Mouse (Mus musculus) small intestine, adult 2 months (tissue): ENCODE data around the gene 1700020L24Rik. TPM values are rescaled to one million over a fixed set of nuclear protein-coding genes. Genes with fewer than 3 reads are reported as not detected.

Experiments
- H3K27ac ChIP-seq: fragments of 200-500 bp; 2 replicates; pipeline ENCODE4 v1.5.1; 2012; ENCODE audit warnings: low read depth, low read length, control low read depth, inconsistent platforms; ENCODE audit not compliant: insufficient read depth
- H3K27me3 ChIP-seq: fragments of 200-500 bp; 2 replicates; pipeline ENCODE4 v1.6.1; 2012; ENCODE audit warnings: mild to moderate bottlenecking, moderate library complexity, low read length, inconsistent platforms; ENCODE audit not compliant: control insufficient read depth, insufficient read depth
- H3K36me3 ChIP-seq: fragments of 200-500 bp; 2 replicates; pipeline ENCODE4 v1.6.1; 2012; ENCODE audit warnings: mild to moderate bottlenecking, low read length, control low read depth, inconsistent platforms; ENCODE audit not compliant: control insufficient read depth, insufficient read depth
- H3K4me1 ChIP-seq: fragments of 200-500 bp; 2 replicates; pipeline ENCODE4 v1.6.1; 2012; ENCODE audit warnings: low read length, inconsistent platforms, mixed read lengths; ENCODE audit not compliant: control insufficient read depth, insufficient read depth, insufficient read length
- H3K4me3 ChIP-seq: fragments of 200-500 bp; 2 replicates; pipeline ENCODE4 v1.5.1; 2012; ENCODE audit warnings: low read depth, mild to moderate bottlenecking, control low read depth, inconsistent platforms, low read length, moderate library complexity
- CTCF ChIP-seq: fragments of 200-500 bp; IDR thresholded peaks from 2 replicates; pipeline ENCODE4 v1.5.1; 2012; ENCODE audit warnings: low read depth, mild to moderate bottlenecking, control low read depth, inconsistent platforms, low read length, moderate library complexity, mixed read lengths; ENCODE audit not compliant: insufficient replicate concordance, insufficient read length; ENCODE audit errors: extremely low read depth
- POLR2A ChIP-seq: fragments of 200-500 bp; IDR thresholded peaks from 2 replicates; pipeline ENCODE4 v1.6.1; 2012; ENCODE audit warnings: low read depth, mild to moderate bottlenecking, control low read depth, inconsistent platforms, low read length, moderate library complexity
- whole genome bisulfite sequencing: fragments of 180-500 bp; shearing (Covaris S2); methylation state at CpG from one replicate; pipeline ENCODE4 v1.1.7; 2018; 5-methylcytosine and 5-hydroxymethylcytosine counted together
- polyA plus RNA-seq: library from polyadenylated mRNA; depleted of rRNA; stranded (reverse); fragments of >200 nt; gene quantifications from 2 replicates; pipeline ENCODE4 v1.2.3, GENCODE M21; 2012

The 1700020L24Rik gene
- polyA plus RNA-seq, 1 experiment, result 1.4 TPM

- H3K36me3 ChIP-seq, result no peaks in the 10 kb centered on the region
- WGBS, result 3% methylated on average over 9 of the region's 9 CpGs
- peaks cover 3% of the 10 kb centered on the region; the same call in 1 of the 2 replicates for H3K27me3 ChIP-seq
- H3K4me1 ChIP-seq, result peaks cover 3% of the 10 kb centered on the region; the same call in 1 of the 2 replicates
- H3K4me3 ChIP-seq, result no peak overlapping the region
- TF ChIP-seq CTCF (no peak), POLR2A (no peak)
- no peak overlapping the region for H3K27ac ChIP-seq
These were observed 16.2 kb upstream of the 1700020L24Rik start for GRCm38 (mm10) chr11:83421305-83421704.

DNA sequence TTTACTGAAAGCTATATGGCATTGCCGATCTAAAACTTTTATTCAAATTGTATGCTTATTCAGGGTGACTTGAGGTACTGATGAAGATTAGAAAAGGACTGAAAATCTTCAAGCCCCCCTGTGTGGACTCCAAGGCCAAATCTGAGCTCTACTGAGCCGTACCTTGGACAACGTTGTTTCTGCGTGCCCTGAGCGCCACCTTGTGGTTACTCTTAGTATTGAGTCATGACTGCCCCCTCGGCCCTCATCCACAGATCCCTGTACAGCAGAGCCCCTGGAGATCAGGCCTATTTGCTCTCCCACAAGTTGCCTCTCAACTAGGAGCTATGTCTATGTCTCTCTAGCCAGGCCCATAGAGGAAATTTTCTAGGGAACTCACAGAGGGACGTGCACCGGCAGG, 12.8 kb upstream of the 1700020L24Rik start:
- 10% methylated on average over 8 of the region's 8 CpGs for WGBS
- no peaks in the 10 kb centered on the region for H3K36me3 ChIP-seq
- no peak overlapping the region for H3K27ac ChIP-seq
- TF ChIP-seq POLR2A (no peak), CTCF (peak; percentile 80; the same call in 1 of the 2 replicates)
- H3K4me3 ChIP-seq, result no peak overlapping the region
- peaks cover 3% of the 10 kb centered on the region; the same call in 1 of the 2 replicates for H3K4me1 ChIP-seq
- H3K27me3 ChIP-seq, result peaks cover 10% of the 10 kb centered on the region; the same call in 1 of the 2 replicates

DNA sequence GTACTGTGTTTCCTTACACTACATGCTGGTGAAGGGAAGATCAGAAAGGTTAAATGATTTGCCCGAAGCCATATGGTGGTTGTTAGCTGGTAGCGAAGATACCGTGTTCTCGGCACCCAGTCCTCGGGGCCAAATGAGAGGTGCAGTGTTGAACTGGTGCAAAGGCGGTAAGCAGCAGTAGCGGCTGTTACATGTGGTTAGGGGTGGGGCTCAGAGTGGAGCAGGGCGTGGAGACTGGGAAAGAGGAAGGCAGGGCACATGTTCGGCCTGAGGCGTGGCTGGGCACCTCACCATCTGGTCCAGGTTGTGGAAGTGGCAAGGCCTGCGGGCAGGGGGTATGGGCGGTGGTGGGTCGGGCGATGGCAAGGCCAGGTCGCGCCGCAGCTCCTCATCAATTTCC, 10.5 kb upstream of the 1700020L24Rik start:
- WGBS, result 13% methylated on average over 17 of the region's 17 CpGs
- Histone ChIP-seq H3K36me3 (no peaks in the 10 kb centered on the region), H3K4me3 (peak overlapping the region; percentile 3; the same call in 1 of the 2 replicates), H3K27me3 (peaks cover 17% of the 10 kb centered on the region), H3K27ac (no peak overlapping the region), H3K4me1 (peaks cover 3% of the 10 kb centered on the region; the same call in 1 of the 2 replicates)
- TF ChIP-seq CTCF (no peak), POLR2A (no peak)

- Histone ChIP-seq H3K27ac (no peak within 1 kb of the TSS), H3K4me1 (peaks cover 3% of the 10 kb centered on the region; the same call in 1 of the 2 replicates), H3K27me3 (peaks cover 17% of the 10 kb centered on the region), H3K4me3 (peak within 1 kb of the TSS; percentile 10; the same call in 1 of the 2 replicates), H3K36me3 (no peaks in the 10 kb centered on the region)
- no peak for TF ChIP-seq CTCF
- no peak for TF ChIP-seq POLR2A
- WGBS, result 69% methylated on average over 5 of the region's 5 CpGs
These were observed 8.1 kb upstream of the 1700020L24Rik start, which contains the start of gene Gas2l2 for GRCm38 (mm10) chr11:83429355-83429754. Gene Gas2l2 (minus strand): TSS chr11:83429455.

- Histone ChIP-seq H3K27me3 (peaks cover 14% of the 10 kb centered on the region), H3K27ac (no peak overlapping the region), H3K4me1 (no peaks in the 10 kb centered on the region), H3K36me3 (no peaks in the 10 kb centered on the region), H3K4me3 (no peak overlapping the region)
- 67% methylated on average over 2 of the region's 2 CpGs for WGBS
- TF ChIP-seq CTCF, result no peak
- TF ChIP-seq POLR2A, result no peak
These were observed 4.9 kb upstream of the 1700020L24Rik start for GRCm38 (mm10) chr11:83432533-83432932.

DNA sequence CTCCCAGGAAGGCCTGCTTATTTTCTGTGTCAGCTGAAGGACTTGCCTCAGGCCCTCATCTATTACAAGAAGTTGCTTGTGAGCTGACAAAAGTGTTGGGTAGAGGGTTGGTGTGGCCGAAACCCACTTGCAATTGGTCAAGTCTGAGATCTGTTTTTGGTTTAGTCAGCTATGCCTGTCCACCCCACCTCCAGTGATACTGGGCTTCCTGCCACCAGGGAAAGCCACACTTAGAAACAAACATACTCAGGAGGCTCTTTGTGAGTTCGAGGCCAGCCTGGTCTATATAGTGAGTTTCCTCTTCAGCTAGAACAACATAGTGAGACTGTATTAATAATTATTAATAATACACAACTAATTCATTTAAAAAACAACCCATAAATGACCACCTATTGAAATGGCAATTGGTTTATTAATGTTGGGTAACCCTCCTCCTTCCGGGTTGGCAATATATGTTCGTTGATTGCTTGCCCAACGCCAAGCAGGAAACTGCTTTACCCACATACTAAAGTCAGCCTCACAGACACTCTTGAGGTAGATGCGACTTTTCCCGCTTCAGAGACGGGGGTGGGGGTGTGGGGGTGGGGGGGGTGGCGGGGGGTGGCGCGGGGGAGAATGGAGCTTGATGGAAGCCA, 2.1 kb downstream of the 1700020L24Rik start:
- WGBS, result 15% methylated on average over 11 of the region's 11 CpGs
- H3K36me3 ChIP-seq, result no peaks in the 10 kb centered on the region
- no peak overlapping the region for H3K27ac ChIP-seq
- TF ChIP-seq CTCF, result no peak
- no peak for TF ChIP-seq POLR2A
- peaks cover 11% of the 10 kb centered on the region; the same call in 1 of the 2 replicates for H3K4me1 ChIP-seq
- peak overlapping the region; percentile 79 for H3K4me3 ChIP-seq
- H3K27me3 ChIP-seq, result no peaks in the 10 kb centered on the region

DNA sequence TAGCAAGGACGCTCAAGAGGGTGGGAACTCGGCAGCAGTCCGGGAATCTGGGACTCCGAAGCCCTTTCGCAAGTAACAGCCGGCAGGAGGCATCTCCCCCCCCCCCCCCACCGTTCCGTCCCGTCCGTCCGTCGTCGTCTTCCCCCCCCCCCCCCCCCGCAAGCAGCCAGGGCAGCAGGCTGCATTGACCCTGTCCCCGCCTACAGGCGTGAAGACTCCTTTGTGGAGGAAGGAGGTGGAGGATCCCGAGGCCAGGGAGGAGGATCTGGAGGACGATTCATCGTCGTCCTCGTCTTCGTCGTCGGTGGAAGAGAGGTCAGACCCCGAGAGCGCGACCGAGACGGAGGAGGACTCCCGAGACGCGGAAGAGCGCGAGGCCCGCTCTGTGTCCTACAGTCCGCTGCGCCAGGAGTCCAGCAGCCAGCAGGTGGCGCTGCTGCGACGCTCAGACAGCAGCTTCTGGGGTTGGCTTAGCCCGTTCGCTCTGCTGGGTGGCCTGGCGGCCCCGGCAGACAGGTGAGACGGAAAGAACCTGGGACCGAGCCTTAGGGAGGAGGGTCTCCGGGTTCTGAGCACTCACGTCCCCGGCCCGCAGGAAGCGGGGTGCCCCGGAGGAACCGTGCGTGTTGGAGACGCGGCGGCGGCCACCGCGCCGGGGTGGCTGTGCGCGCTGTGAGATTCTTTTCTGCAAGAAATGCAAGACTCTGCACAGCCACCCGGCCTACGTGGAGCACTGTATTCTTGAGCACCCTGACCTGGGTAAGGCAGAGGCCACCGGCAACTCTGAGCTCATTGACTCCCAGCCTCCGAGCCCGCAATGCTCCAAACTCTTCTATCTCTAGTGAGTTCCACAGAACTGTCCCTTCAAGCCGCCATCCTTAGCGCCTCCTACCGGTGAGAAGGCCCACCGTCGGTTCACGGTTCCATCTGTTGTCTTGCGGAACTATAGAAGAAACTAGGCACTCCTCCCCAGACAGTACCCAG, 2.9 kb downstream of the 1700020L24Rik start:
- peak; percentile 92 for TF ChIP-seq CTCF
- TF ChIP-seq POLR2A, result peak; percentile 56
- WGBS, result under 1% methylated on average over 65 of the region's 75 CpGs
- Histone ChIP-seq H3K4me3 (peak overlapping the region; percentile 79), H3K27ac (no peak overlapping the region), H3K36me3 (no peaks in the 10 kb centered on the region), H3K4me1 (peaks cover 16% of the 10 kb centered on the region), H3K27me3 (peaks cover 3% of the 10 kb centered on the region; the same call in 1 of the 2 replicates)
